Mouse (Mus musculus) kidney, postnatal 0 days (tissue): ENCODE results near the gene Kifap3. TPM values are rescaled to one million over a fixed set of nuclear protein-coding genes. Genes with fewer than 3 reads are reported as not detected.

Experiments used
- ATAC-seq: fragments of 200-750 bp; cut with Nextera tagmentation; replicated peaks from 2 replicates; pipeline ENCODE4 v1.8.0; 2017; ENCODE audit warnings: low read depth, moderate number of reproducible peaks, moderate TSS enrichment, moderate library complexity; ENCODE audit not compliant: low FRiP score
- DNase-seq: peaks from one replicate; pipeline ENCODE4 v3.0.0-alpha.2; 2016; ENCODE audit warnings: low spot score
- H3K27ac ChIP-seq: fragments of 300-500 bp; sonication (generic); 2 replicates; pipeline ENCODE4 v1.5.1; 2014; ENCODE audit warnings: mild to moderate bottlenecking
- H3K27me3 ChIP-seq: fragments of 300-500 bp; sonication (generic); 2 replicates; pipeline ENCODE4 v1.6.1; 2014; ENCODE audit warnings: low read length, mixed read lengths; ENCODE audit not compliant: insufficient read depth
- H3K36me3 ChIP-seq: fragments of 300-500 bp; sonication (generic); 2 replicates; pipeline ENCODE4 v1.6.1; 2014; ENCODE audit warnings: low read length, mixed read lengths; ENCODE audit not compliant: insufficient read depth
- H3K4me1 ChIP-seq: fragments of 300-500 bp; sonication (generic); replicated peaks from 2 replicates; pipeline ENCODE4 v1.6.1; 2014; ENCODE audit warnings: antibody characterized with exemption, low read length, mixed read lengths; ENCODE audit not compliant: insufficient read depth
- H3K4me2 ChIP-seq: fragments of 300-500 bp; sonication (generic); 2 replicates; pipeline ENCODE4 v1.6.1; 2014; ENCODE audit warnings: mild to moderate bottlenecking, low read length, moderate library complexity, mixed read lengths
- H3K4me3 ChIP-seq: fragments of 300-500 bp; sonication (generic); replicated peaks from 2 replicates; pipeline ENCODE4 v1.5.1; 2014; ENCODE audit warnings: low read depth, low read length
- H3K9ac ChIP-seq: fragments of 300-500 bp; sonication (generic); 2 replicates; pipeline ENCODE4 v1.6.1; 2014; ENCODE audit warnings: low read depth, low read length
- H3K9me3 ChIP-seq: fragments of 300-500 bp; sonication (generic); replicated peaks from 2 replicates; pipeline ENCODE4 v1.6.1; 2016; ENCODE audit warnings: low read length, inconsistent platforms, mixed read lengths
- CTCF ChIP-seq: IDR thresholded peaks from 2 replicates; pipeline ENCODE4 v1.5.1; 2016; ENCODE audit warnings: antibody characterized with exemption, low read depth, mild to moderate bottlenecking, moderate library complexity
- WGBS: fragments of 180-500 bp; shearing (Covaris S2); extraction: QIAGEN DNeasy Blood & Tissue Kit; methylation state at CpG from one replicate; pipeline ENCODE4 v1.1.7; 2014; 5-methylcytosine and 5-hydroxymethylcytosine counted together
- polyA plus RNA-seq: library from polyadenylated mRNA; unstranded; fragments of >200 nt; fragmentation: Nextera tagmentation; extraction: Ambion mirVana; gene quantifications from 2 replicates; pipeline ENCODE4 v1.2.1, GENCODE M21; 2015

Gene Kifap3
- polyA plus RNA-seq, 1 experiment from 2014 or later, result 23.7 TPM

- no peak overlapping the region for H3K27ac ChIP-seq
- no peak overlapping the region for H3K4me2 ChIP-seq
- ATAC-seq (no peak), DNase-seq (no peak)
- no peak overlapping the region for H3K4me3 ChIP-seq
- peaks cover 5% of the 10 kb centered on the region; the same call in 1 of the 2 replicates for H3K4me1 ChIP-seq
- H3K27me3 ChIP-seq, result no peaks in the 10 kb centered on the region
- no peak for TF ChIP-seq CTCF
- 84% methylated on average over 3 of the region's 3 CpGs for WGBS
- no peaks in the 10 kb centered on the region for H3K9me3 ChIP-seq
- H3K9ac ChIP-seq, result no peak overlapping the region
- H3K36me3 ChIP-seq, result no peaks in the 10 kb centered on the region
These were observed 124.0 kb downstream of the Kifap3 start for GRCm38 (mm10) chr1:163903411-163903810.

- H3K9ac ChIP-seq, result no peak overlapping the region
- H3K4me2 ChIP-seq, result no peak overlapping the region
These were observed 127.8 kb downstream of the Kifap3 start for GRCm38 (mm10) chr1:163907007-163907811.

GRCm38 (mm10) chr1:163908389-163908788 lies 129.0 kb downstream of the Kifap3 start:
- Histone ChIP-seq H3K36me3 (no peaks in the 10 kb centered on the region), H3K4me3 (no peak overlapping the region), H3K9me3 (no peaks in the 10 kb centered on the region), H3K4me1 (0 out of 2 replicates have a peak, but pooled peaks cover 3% of the 10 kb centered on the region), H3K27me3 (no peaks in the 10 kb centered on the region), H3K27ac (no peak overlapping the region), H3K9ac (no peak overlapping the region), H3K4me2 (no peak overlapping the region)
- DNase-seq (no peak), ATAC-seq (no peak)
- TF ChIP-seq CTCF, result no peak
- WGBS, result 84% methylated on average over 11 of the region's 11 CpGs

More at GRCm38 (mm10) chr1:163907007-163907811, 127.8 kb downstream of the Kifap3 start:
- no peak for TF ChIP-seq CTCF
- Histone ChIP-seq H3K27ac (no peak overlapping the region), H3K36me3 (no peaks in the 10 kb centered on the region), H3K9me3 (no peaks in the 10 kb centered on the region), H3K4me1 (0 out of 2 replicates have a peak, but pooled peaks cover 3% of the 10 kb centered on the region), H3K4me3 (no peak overlapping the region), H3K27me3 (no peaks in the 10 kb centered on the region)
- ATAC-seq (no peak), DNase-seq (peak; percentile 29)
- WGBS, result 25% methylated on average over 4 of the region's 4 CpGs

- Histone ChIP-seq H3K9me3 (no peaks in the 10 kb centered on the region), H3K27ac (no peak overlapping the region), H3K27me3 (no peaks in the 10 kb centered on the region), H3K4me2 (no peak overlapping the region), H3K4me3 (no peak overlapping the region), H3K36me3 (no peaks in the 10 kb centered on the region), H3K9ac (no peak overlapping the region), H3K4me1 (0 out of 2 replicates have a peak, but pooled peaks cover 3% of the 10 kb centered on the region)
- peak; percentile 81 for TF ChIP-seq CTCF
- 8% methylated on average over 2 of the region's 2 CpGs for WGBS
- ATAC-seq (no peak), DNase-seq (peak; percentile 84)
These were observed 131.0 kb downstream of the Kifap3 start for GRCm38 (mm10) chr1:163910343-163910742.

- H3K36me3 ChIP-seq, result no peaks in the 10 kb centered on the region
- no peak overlapping the region for H3K4me2 ChIP-seq
- 97% methylated on average over 9 of the region's 9 CpGs for WGBS
- H3K9me3 ChIP-seq, result no peaks in the 10 kb centered on the region
- H3K4me3 ChIP-seq, result no peak overlapping the region
- H3K9ac ChIP-seq, result no peak overlapping the region
- DNase-seq, result no peak
- no peak for TF ChIP-seq CTCF
- 0 out of 2 replicates have a peak, but pooled peaks cover 3% of the 10 kb centered on the region for H3K4me1 ChIP-seq
- ATAC-seq, result no peak
- H3K27me3 ChIP-seq, result no peaks in the 10 kb centered on the region
- H3K27ac ChIP-seq, result no peak overlapping the region
These were observed 131.4 kb downstream of the Kifap3 start for GRCm38 (mm10) chr1:163910785-163911184.

- no peak overlapping the region for H3K9ac ChIP-seq
- DNase-seq, result no peak
- 0 out of 2 replicates have a peak, but pooled peaks cover 3% of the 10 kb centered on the region for H3K4me1 ChIP-seq
- no peaks in the 10 kb centered on the region for H3K9me3 ChIP-seq
- H3K27me3 ChIP-seq, result no peaks in the 10 kb centered on the region
- WGBS, result 93% methylated on average over 11 of the region's 11 CpGs
- TF ChIP-seq CTCF, result no peak
- H3K4me2 ChIP-seq, result no peak overlapping the region
- ATAC-seq, result no peak
- 0 out of 2 replicates have a peak, but pooled peaks cover under 1% of the 10 kb centered on the region for H3K36me3 ChIP-seq
- H3K27ac ChIP-seq, result no peak overlapping the region
- no peak overlapping the region for H3K4me3 ChIP-seq
These were observed 132.6 kb downstream of the Kifap3 start for GRCm38 (mm10) chr1:163911981-163912380.
